Mouse (Mus musculus): ENCODE results near the gene Mmp12. TPM values are rescaled to one million over a fixed set of nuclear protein-coding genes. Genes with fewer than 3 reads are reported as not detected.
"Not testable (repeated sequence)": the region's sequence is repeated elsewhere in the genome, so short reads cannot be mapped to it uniquely, and the experiment has no call there.

The Mmp12 gene
- not detected in 2 replicates for polyA plus RNA-seq (2015; fragmentation: Nextera tagmentation; extraction: Ambion mirVana)

GRCm38 (mm10) chr9:7344107-7344506, at the start of gene Mmp12:
Mmp12 (plus strand) TSS chr9:7344381.
- Histone ChIP-seq H3K9me3 (no peaks in the 10 kb centered on the region), H3K27ac (replicated peaks) (no peak within 1 kb of the TSS), H3K9ac (no peak within 1 kb of the TSS), H3K4me1 (replicated peaks) (no peaks in the 10 kb centered on the region), H3K4me2 (no peak within 1 kb of the TSS), H3K27me3 (no peaks in the 10 kb centered on the region), H3K36me3 (no peaks in the 10 kb centered on the region), H3K4me3 (no peak within 1 kb of the TSS)
- ATAC-seq (ENCODE audit: low read depth): no peak

- H3K27ac ChIP-seq (replicated peaks): no peak overlapping the region
- H3K9me3 ChIP-seq: no peaks in the 10 kb centered on the region
Measured at GRCm38 (mm10) chr9:7331847-7332246, 12.3 kb upstream of the Mmp12 start.

GRCm38 (mm10) chr9:7335766-7336680, 8.2 kb upstream of the Mmp12 start:
- WGBS: 91% methylated on average over 5 of the region's 6 CpGs
- no peaks in the 10 kb centered on the region for H3K36me3 ChIP-seq
- no peaks in the 10 kb centered on the region for H3K27me3 ChIP-seq
- no peak overlapping the region for H3K9ac ChIP-seq
- no peaks in the 10 kb centered on the region for H3K4me1 ChIP-seq (replicated peaks)
- H3K27ac ChIP-seq (replicated peaks): no peak overlapping the region
- H3K4me3 ChIP-seq: no peak overlapping the region
- no peaks in the 10 kb centered on the region for H3K9me3 ChIP-seq
- no peak overlapping the region for H3K4me2 ChIP-seq
- ATAC-seq (ENCODE audit: low read depth): no peak

More at GRCm38 (mm10) chr9:7331847-7332246, 12.3 kb upstream of the Mmp12 start:
- Histone ChIP-seq H3K27me3 (no peaks in the 10 kb centered on the region), H3K9ac (no peak overlapping the region), H3K4me2 (no peak overlapping the region), H3K36me3 (no peaks in the 10 kb centered on the region), H3K4me3 (no peak overlapping the region), H3K4me1 (replicated peaks) (no peaks in the 10 kb centered on the region)
- no peak for ATAC-seq (ENCODE audit: low read depth)

- H3K27ac ChIP-seq (replicated peaks): no peak overlapping the region
- no peaks in the 10 kb centered on the region for H3K36me3 ChIP-seq
- no peak for ATAC-seq (ENCODE audit: low read depth)
- no peaks in the 10 kb centered on the region for H3K9me3 ChIP-seq
- no peaks in the 10 kb centered on the region for H3K4me1 ChIP-seq (replicated peaks)
- H3K27me3 ChIP-seq: no peaks in the 10 kb centered on the region
- no peak overlapping the region for H3K9ac ChIP-seq
- H3K4me3 ChIP-seq: no peak overlapping the region
- H3K4me2 ChIP-seq: no peak overlapping the region
Measured at GRCm38 (mm10) chr9:7336740-7337483, 7.3 kb upstream of the Mmp12 start.

- H3K9me3 ChIP-seq: no peaks in the 10 kb centered on the region
- H3K4me1 ChIP-seq (replicated peaks): no peaks in the 10 kb centered on the region
- no peaks in the 10 kb centered on the region for H3K27me3 ChIP-seq
- no peak overlapping the region for H3K4me3 ChIP-seq
- H3K27ac ChIP-seq (replicated peaks): no peak overlapping the region
- no peak for ATAC-seq (ENCODE audit: low read depth)
- H3K4me2 ChIP-seq: no peak overlapping the region
- WGBS: 88% methylated on average over 2 of the region's 2 CpGs
- no peak overlapping the region for H3K9ac ChIP-seq
- H3K36me3 ChIP-seq: no peaks in the 10 kb centered on the region
Measured at GRCm38 (mm10) chr9:7345513-7345912, 1.3 kb downstream of the Mmp12 start.

- Histone ChIP-seq H3K27ac (replicated peaks) (no peak overlapping the region), H3K27me3 (no peaks in the 10 kb centered on the region), H3K4me3 (no peak overlapping the region), H3K4me1 (replicated peaks) (no peaks in the 10 kb centered on the region), H3K36me3 (no peaks in the 10 kb centered on the region), H3K9ac (no peak overlapping the region), H3K4me2 (no peak overlapping the region), H3K9me3 (no peaks in the 10 kb centered on the region)
- no peak for ATAC-seq (ENCODE audit: low read depth)
- 83% methylated on average over 3 of the region's 3 CpGs for WGBS
Measured at GRCm38 (mm10) chr9:7354535-7354934, 10.4 kb downstream of the Mmp12 start.

- Histone ChIP-seq H3K27ac (replicated peaks) (no peak within 1 kb of the TSS), H3K4me1 (replicated peaks) (no peaks in the 10 kb centered on the region), H3K4me3 (no peak within 1 kb of the TSS), H3K9ac (no peak within 1 kb of the TSS), H3K27me3 (no peaks in the 10 kb centered on the region), H3K9me3 (no peaks in the 10 kb centered on the region), H3K36me3 (no peaks in the 10 kb centered on the region), H3K4me2 (no peak within 1 kb of the TSS)
- ATAC-seq (ENCODE audit: low read depth): no peak
Measured at GRCm38 (mm10) chr9:7387947-7388346, 43.8 kb downstream of the Mmp12 start, which contains the start of gene Mmp1b. Mmp1b (minus strand) TSS chr9:7388047.

- not testable (repeated sequence) for H3K9ac ChIP-seq; H3K9me3 ChIP-seq; H3K4me1 ChIP-seq (replicated peaks); ATAC-seq (ENCODE audit: low read depth); H3K27ac ChIP-seq (replicated peaks); H3K27me3 ChIP-seq; H3K36me3 ChIP-seq; H3K4me3 ChIP-seq; H3K4me2 ChIP-seq
- 85% methylated on average over 8 of the region's 8 CpGs for WGBS
Measured at GRCm38 (mm10) chr9:7396556-7396955, 52.4 kb downstream of the Mmp12 start.

Other genes starting within 250 kb of the Mmp12 start
- 14.8 and 17.8 TPM in 2 replicates for gene Dync2h1, start 159.9 kb upstream of the Mmp12 start, polyA plus RNA-seq (2015; fragmentation: Nextera tagmentation; extraction: Ambion mirVana)
- gene Dcun1d5, start 159.9 kb upstream of the Mmp12 start, polyA plus RNA-seq (2015; fragmentation: Nextera tagmentation; extraction: Ambion mirVana): 124 and 127 TPM in 2 replicates
- not detected in 2 replicates for gene Mmp13, start 71.9 kb upstream of the Mmp12 start, polyA plus RNA-seq (2015; fragmentation: Nextera tagmentation; extraction: Ambion mirVana)
- not detected in 2 replicates for gene Mmp1b, start 43.7 kb downstream of the Mmp12 start, polyA plus RNA-seq (2015; fragmentation: Nextera tagmentation; extraction: Ambion mirVana)
- gene Mmp3, start 101.4 kb downstream of the Mmp12 start, polyA plus RNA-seq (2015; fragmentation: Nextera tagmentation; extraction: Ambion mirVana): not detected in 2 replicates
- gene Mmp10, start 158.0 kb downstream of the Mmp12 start, polyA plus RNA-seq (2015; fragmentation: Nextera tagmentation; extraction: Ambion mirVana): not detected in 2 replicates
- gene Mmp8, start 214.1 kb downstream of the Mmp12 start, polyA plus RNA-seq (2015; fragmentation: Nextera tagmentation; extraction: Ambion mirVana): 0.19 and 0.53 TPM in 2 replicates
- not detected in 2 replicates for gene Mmp27, start 227.0 kb downstream of the Mmp12 start, polyA plus RNA-seq (2015; fragmentation: Nextera tagmentation; extraction: Ambion mirVana)

Measured in neural tube, embryonic 13.5 days (tissue).